Mouse (Mus musculus): ENCODE data around the gene Scp2. TPM values are rescaled to one million over a fixed set of nuclear protein-coding genes. Genes with fewer than 3 reads are reported as not detected.

Scp2 gene
- polyA plus RNA-seq, 2 experiments: 112 to 199 TPM

GRCm38 (mm10) chr4:108016321-108016720 is 128.5 kb downstream of the Scp2 start:
- H3K9me3 ChIP-seq (ENCODE audit: control insufficient read depth, low read length): no peaks in the 10 kb centered on the region
- no peak overlapping the region for H3K4me3 ChIP-seq (replicated peaks; ENCODE audit: low read length)
- no peak for TF ChIP-seq POLR2A (IDR thresholded peaks at IDR 0.05; ENCODE audit: borderline replicate concordance, extremely low read depth, insufficient read depth, insufficient read length)
- no peak overlapping the region for H3K9ac ChIP-seq (ENCODE audit: low read depth, low read length, severe bottlenecking)
- no peaks in the 10 kb centered on the region for H3K27me3 ChIP-seq (ENCODE audit: control insufficient read depth, insufficient read depth, low read length)
- peaks cover 5% of the 10 kb centered on the region; the same call in 1 of the 2 replicates for H3K4me1 ChIP-seq (ENCODE audit: control insufficient read depth, insufficient read depth, low read length)
- no peak overlapping the region for H3K4me2 ChIP-seq (replicated peaks; ENCODE audit: low read depth, low read length, severe bottlenecking)
- ATAC-seq (ENCODE audit: low FRiP score, low read depth) (no peak), DNase-seq (ENCODE audit: low spot score) (no peak)
- no peak overlapping the region for H3K27ac ChIP-seq (replicated peaks; ENCODE audit: low read depth, low read length)
- WGBS: 83% methylated on average over 3 of the region's 3 CpGs
- no peaks in the 10 kb centered on the region for H3K36me3 ChIP-seq (ENCODE audit: control insufficient read depth, insufficient read depth, low read length)

GRCm38 (mm10) chr4:108015067-108015765 is 129.6 kb downstream of the Scp2 start:
- no peak for DNase-seq (ENCODE audit: low spot score)
- WGBS: 76% methylated on average over 14 of the region's 14 CpGs
- ATAC-seq (ENCODE audit: low FRiP score, low read depth): no peak
- H3K9me3 ChIP-seq (ENCODE audit: control insufficient read depth, low read length): no peaks in the 10 kb centered on the region
- H3K27me3 ChIP-seq (ENCODE audit: control insufficient read depth, insufficient read depth, low read length): no peaks in the 10 kb centered on the region
- H3K4me3 ChIP-seq (replicated peaks; ENCODE audit: low read length): no peak overlapping the region
- peaks cover 5% of the 10 kb centered on the region; the same call in 1 of the 2 replicates for H3K4me1 ChIP-seq (ENCODE audit: control insufficient read depth, insufficient read depth, low read length)
- H3K27ac ChIP-seq (replicated peaks; ENCODE audit: low read depth, low read length): no peak overlapping the region
- no peak overlapping the region for H3K4me2 ChIP-seq (replicated peaks; ENCODE audit: low read depth, low read length, severe bottlenecking)
- no peak for TF ChIP-seq POLR2A (IDR thresholded peaks at IDR 0.05; ENCODE audit: borderline replicate concordance, extremely low read depth, insufficient read depth, insufficient read length)
- no peak overlapping the region for H3K9ac ChIP-seq (ENCODE audit: low read depth, low read length, severe bottlenecking)
- H3K36me3 ChIP-seq (ENCODE audit: control insufficient read depth, insufficient read depth, low read length): no peaks in the 10 kb centered on the region

GRCm38 (mm10) chr4:108014466-108014865 is 130.3 kb downstream of the Scp2 start:
- no peak overlapping the region for H3K4me3 ChIP-seq (replicated peaks; ENCODE audit: low read length)
- H3K9ac ChIP-seq (ENCODE audit: low read depth, low read length, severe bottlenecking): no peak overlapping the region
- H3K9me3 ChIP-seq (ENCODE audit: control insufficient read depth, low read length): no peaks in the 10 kb centered on the region
- H3K27ac ChIP-seq (replicated peaks; ENCODE audit: low read depth, low read length): no peak overlapping the region
- no peaks in the 10 kb centered on the region for H3K27me3 ChIP-seq (ENCODE audit: control insufficient read depth, insufficient read depth, low read length)
- H3K4me2 ChIP-seq (replicated peaks; ENCODE audit: low read depth, low read length, severe bottlenecking): no peak overlapping the region
- no peak for ATAC-seq (ENCODE audit: low FRiP score, low read depth)
- WGBS: 50% methylated on average over 2 of the region's 2 CpGs
- TF ChIP-seq POLR2A (IDR thresholded peaks at IDR 0.05; ENCODE audit: borderline replicate concordance, extremely low read depth, insufficient read depth, insufficient read length): no peak
- DNase-seq (ENCODE audit: low spot score): no peak
- no peaks in the 10 kb centered on the region for H3K36me3 ChIP-seq (ENCODE audit: control insufficient read depth, insufficient read depth, low read length)
- H3K4me1 ChIP-seq (ENCODE audit: control insufficient read depth, insufficient read depth, low read length): peaks cover 5% of the 10 kb centered on the region; the same call in 1 of the 2 replicates

GRCm38 (mm10) chr4:108008541-108008940 is 136.3 kb downstream of the Scp2 start:
- Histone ChIP-seq H3K4me1 (ENCODE audit: control insufficient read depth, insufficient read depth, low read length) (no peaks in the 10 kb centered on the region), H3K4me3 (replicated peaks; ENCODE audit: low read length) (no peak overlapping the region), H3K36me3 (ENCODE audit: control insufficient read depth, insufficient read depth, low read length) (no peaks in the 10 kb centered on the region), H3K27ac (replicated peaks; ENCODE audit: low read depth, low read length) (no peak overlapping the region), H3K4me2 (replicated peaks; ENCODE audit: low read depth, low read length, severe bottlenecking) (no peak overlapping the region), H3K9ac (ENCODE audit: low read depth, low read length, severe bottlenecking) (no peak overlapping the region), H3K9me3 (ENCODE audit: control insufficient read depth, low read length) (no peaks in the 10 kb centered on the region), H3K27me3 (ENCODE audit: control insufficient read depth, insufficient read depth, low read length) (no peaks in the 10 kb centered on the region)
- DNase-seq (ENCODE audit: low spot score) (no peak), ATAC-seq (ENCODE audit: low FRiP score, low read depth) (no peak)
- TF ChIP-seq POLR2A (IDR thresholded peaks at IDR 0.05; ENCODE audit: borderline replicate concordance, extremely low read depth, insufficient read depth, insufficient read length): no peak
- 68% methylated on average over 8 of the region's 8 CpGs for WGBS

GRCm38 (mm10) chr4:108007532-108008103 is 137.2 kb downstream of the Scp2 start:
- H3K36me3 ChIP-seq (ENCODE audit: control insufficient read depth, insufficient read depth, low read length): no peaks in the 10 kb centered on the region
- no peaks in the 10 kb centered on the region for H3K9me3 ChIP-seq (ENCODE audit: control insufficient read depth, low read length)
- DNase-seq (ENCODE audit: low spot score) (no peak), ATAC-seq (ENCODE audit: low FRiP score, low read depth) (no peak)
- 83% methylated on average over 7 of the region's 7 CpGs for whole genome bisulfite sequencing
- no peak for TF ChIP-seq POLR2A (IDR thresholded peaks at IDR 0.05; ENCODE audit: borderline replicate concordance, extremely low read depth, insufficient read depth, insufficient read length)
- no peaks in the 10 kb centered on the region for H3K4me1 ChIP-seq (ENCODE audit: control insufficient read depth, insufficient read depth, low read length)
- no peak overlapping the region for H3K4me3 ChIP-seq (replicated peaks; ENCODE audit: low read length)
- H3K9ac ChIP-seq (ENCODE audit: low read depth, low read length, severe bottlenecking): no peak overlapping the region
- H3K27me3 ChIP-seq (ENCODE audit: control insufficient read depth, insufficient read depth, low read length): no peaks in the 10 kb centered on the region
- no peak overlapping the region for H3K27ac ChIP-seq (replicated peaks; ENCODE audit: low read depth, low read length)
- H3K4me2 ChIP-seq (replicated peaks; ENCODE audit: low read depth, low read length, severe bottlenecking): no peak overlapping the region
